Mouse (Mus musculus): Measurements from ENCODE around the gene Prrt1. TPM values are rescaled to one million over a fixed set of nuclear protein-coding genes. Genes with fewer than 3 reads are reported as not detected.

Prrt1 gene
- polyA plus RNA-seq, 1 experiment from 2014 or later = 0.05 TPM

DNA sequence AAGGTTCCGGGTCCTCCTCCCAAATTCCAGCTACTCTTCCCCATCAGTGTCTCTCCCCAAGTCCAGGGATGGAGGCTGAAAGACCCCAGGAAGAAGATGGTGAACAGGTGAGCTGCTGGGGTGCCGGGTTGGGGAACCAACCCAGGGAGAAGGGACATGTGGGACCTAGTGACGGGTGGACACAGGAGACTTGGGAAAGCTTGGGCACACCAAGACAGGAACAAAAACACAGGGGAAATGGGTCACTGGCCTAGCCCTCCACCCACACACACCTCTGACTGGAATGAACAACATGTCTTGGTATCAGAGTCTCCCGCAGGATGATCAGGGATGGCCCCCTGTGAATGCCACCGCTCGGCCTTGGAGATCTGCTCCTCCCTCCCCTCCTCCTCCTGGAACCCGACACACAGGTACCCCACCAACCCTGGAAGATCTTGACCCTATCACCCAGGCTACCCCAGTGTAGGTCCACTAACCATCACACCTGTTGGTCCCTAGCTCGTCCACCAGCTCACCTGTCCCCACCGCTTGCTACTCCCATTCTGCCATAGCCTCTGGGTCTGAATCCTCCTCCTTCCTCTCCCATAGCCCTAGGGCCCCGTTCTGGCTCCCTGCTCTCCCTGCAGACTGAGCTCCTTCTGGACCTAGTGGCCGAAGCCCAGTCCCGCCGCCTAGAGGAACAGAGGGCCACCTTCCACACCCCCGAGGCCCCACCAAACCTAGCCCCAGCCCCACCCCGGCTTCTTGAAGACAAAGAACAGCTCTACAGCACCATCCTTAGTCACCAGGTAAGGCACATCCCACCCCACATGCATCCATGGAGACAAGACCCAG is 39.0 kb upstream of the Prrt1 start:
- DNase-seq = no peak
- Histone ChIP-seq H3K4me1 (ENCODE audit: insufficient read depth) (peaks cover 68% of the 10 kb centered on the region), H3K9ac (replicated peaks) (peak overlapping the region; percentile 88), H3K27me3 (ENCODE audit: insufficient read depth, low read length) (no peaks in the 10 kb centered on the region), H3K4me2 (ENCODE audit: low read depth, low read length) (peak overlapping the region; percentile 99), H3K27ac (ENCODE audit: low read depth) (peak overlapping the region; percentile 84), H3K4me3 (ENCODE audit: low read depth, low read length) (peak overlapping the region; percentile 69), H3K9me3 (ENCODE audit: low read length) (no peaks in the 10 kb centered on the region), H3K36me3 (replicated peaks; ENCODE audit: insufficient read depth, low read length) (peaks cover 14% of the 10 kb centered on the region)
- 39% methylated on average over 12 of the region's 15 CpGs for WGBS (ENCODE audit: insufficient replicate concordance)
- TF ChIP-seq EP300 (IDR thresholded peaks at IDR 0.05; ENCODE audit: low read depth) (no peak), CTCF (IDR thresholded peaks at IDR 0.05; ENCODE audit: low read depth) (no peak)
- ATAC-seq = no peak

DNA sequence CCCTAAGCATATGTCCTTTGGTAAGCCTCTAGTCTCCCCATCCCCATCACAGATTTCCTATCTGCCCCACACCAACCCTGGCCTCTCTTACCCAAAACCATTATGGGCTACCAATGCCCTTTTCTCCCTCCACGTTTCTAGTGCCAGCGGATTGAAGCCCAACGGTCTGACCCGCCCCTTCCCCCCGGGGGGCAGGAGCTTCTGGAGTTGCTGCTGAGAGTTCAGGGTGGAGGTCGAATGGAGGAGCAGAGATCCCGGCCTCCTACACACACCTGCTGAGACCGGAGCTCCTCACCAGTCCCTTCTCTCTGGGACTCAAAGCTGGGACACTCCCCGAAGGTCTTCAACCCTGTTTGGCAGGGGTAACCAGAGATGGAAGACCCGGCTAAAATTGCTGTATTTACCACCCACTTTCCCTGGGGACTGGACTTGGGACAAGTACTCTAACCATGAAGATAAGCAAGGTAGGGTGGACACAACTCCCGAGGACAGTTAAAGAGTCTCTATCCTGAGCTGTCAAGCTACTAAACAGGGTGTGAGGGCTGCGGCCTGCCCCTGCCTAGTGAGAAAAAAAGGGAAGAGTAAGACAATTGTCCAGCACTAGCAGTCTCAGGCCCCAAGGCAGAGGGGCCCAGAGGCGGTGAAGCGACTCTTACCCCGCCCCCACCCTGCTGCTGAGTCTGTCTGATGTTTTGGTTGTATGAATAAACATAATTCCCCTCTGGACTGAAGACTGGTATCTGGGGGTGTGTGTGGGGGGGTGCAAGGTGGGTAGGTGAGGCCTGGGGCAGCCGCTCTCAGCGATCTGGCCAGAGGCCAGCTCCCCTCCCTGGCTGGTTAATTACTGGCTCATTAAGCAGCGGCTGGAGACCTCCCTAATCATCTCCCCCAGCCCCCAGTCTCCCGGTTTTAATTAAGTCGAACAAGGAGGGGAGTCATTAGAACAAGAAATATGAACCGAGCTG is 38.0 kb upstream of the Prrt1 start, which contains the start of gene Pbx2:
Gene Pbx2, plus strand, starts transcription at position 238 of the 965 bp plus-strand sequence.
- no peaks in the 10 kb centered on the region for H3K9me3 ChIP-seq (ENCODE audit: low read length)
- peak; percentile 64 for DNase-seq
- H3K36me3 ChIP-seq (replicated peaks; ENCODE audit: insufficient read depth, low read length) = peaks cover 22% of the 10 kb centered on the region
- peak within 1 kb of the TSS; percentile 99 for H3K4me2 ChIP-seq (ENCODE audit: low read depth, low read length)
- H3K27me3 ChIP-seq (ENCODE audit: insufficient read depth, low read length) = no peaks in the 10 kb centered on the region
- 5% methylated on average over 21 of the region's 21 CpGs for WGBS (ENCODE audit: insufficient replicate concordance)
- peak within 1 kb of the TSS; percentile 69 for H3K4me3 ChIP-seq (ENCODE audit: low read depth, low read length)
- ATAC-seq = 0 out of 2 replicates have a peak, but pooled peaks have one; percentile 3
- TF ChIP-seq EP300 (IDR thresholded peaks at IDR 0.05; ENCODE audit: low read depth) (no peak), CTCF (IDR thresholded peaks at IDR 0.05; ENCODE audit: low read depth) (no peak)
- H3K27ac ChIP-seq (ENCODE audit: low read depth) = peak within 1 kb of the TSS; percentile 84
- peak within 1 kb of the TSS; percentile 88 for H3K9ac ChIP-seq (replicated peaks)
- peaks cover 68% of the 10 kb centered on the region for H3K4me1 ChIP-seq (ENCODE audit: insufficient read depth)

DNA sequence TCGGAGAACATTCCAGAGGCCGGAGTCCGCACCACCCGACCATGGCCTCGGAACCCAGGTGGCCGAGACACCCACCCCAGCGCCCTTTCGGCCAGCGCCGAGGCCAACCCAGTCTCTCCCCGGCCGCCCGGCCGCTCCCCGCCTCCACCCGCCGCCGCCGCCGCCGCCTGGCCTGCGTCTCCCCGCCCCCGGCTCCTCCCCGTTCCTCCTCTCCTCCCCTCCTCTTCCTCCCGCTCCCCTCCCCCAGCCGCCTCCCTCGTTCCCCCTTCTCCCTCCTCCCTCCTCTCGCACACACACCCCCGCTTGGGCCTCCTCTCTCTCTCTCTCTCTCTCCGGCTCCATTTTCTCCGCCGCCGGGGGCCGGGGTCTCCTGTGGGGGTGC is 37.3 kb upstream of the Prrt1 start:
- Histone ChIP-seq H3K4me1 (ENCODE audit: insufficient read depth) (peaks cover 62% of the 10 kb centered on the region), H3K36me3 (replicated peaks; ENCODE audit: insufficient read depth, low read length) (peaks cover 22% of the 10 kb centered on the region), H3K4me2 (ENCODE audit: low read depth, low read length) (peak overlapping the region; percentile 99), H3K27me3 (ENCODE audit: insufficient read depth, low read length) (no peaks in the 10 kb centered on the region), H3K27ac (ENCODE audit: low read depth) (peak overlapping the region; percentile 84), H3K9ac (replicated peaks) (peak overlapping the region; percentile 88), H3K4me3 (ENCODE audit: low read depth, low read length) (peak overlapping the region; percentile 69), H3K9me3 (ENCODE audit: low read length) (no peaks in the 10 kb centered on the region)
- ATAC-seq = peak; percentile 59
- 0% methylated on average over 28 of the region's 35 CpGs for WGBS (ENCODE audit: insufficient replicate concordance)
- DNase-seq = peak; percentile 95
- no peak for TF ChIP-seq EP300 (IDR thresholded peaks at IDR 0.05; ENCODE audit: low read depth)
- TF ChIP-seq CTCF (IDR thresholded peaks at IDR 0.05; ENCODE audit: low read depth) = no peak

DNA sequence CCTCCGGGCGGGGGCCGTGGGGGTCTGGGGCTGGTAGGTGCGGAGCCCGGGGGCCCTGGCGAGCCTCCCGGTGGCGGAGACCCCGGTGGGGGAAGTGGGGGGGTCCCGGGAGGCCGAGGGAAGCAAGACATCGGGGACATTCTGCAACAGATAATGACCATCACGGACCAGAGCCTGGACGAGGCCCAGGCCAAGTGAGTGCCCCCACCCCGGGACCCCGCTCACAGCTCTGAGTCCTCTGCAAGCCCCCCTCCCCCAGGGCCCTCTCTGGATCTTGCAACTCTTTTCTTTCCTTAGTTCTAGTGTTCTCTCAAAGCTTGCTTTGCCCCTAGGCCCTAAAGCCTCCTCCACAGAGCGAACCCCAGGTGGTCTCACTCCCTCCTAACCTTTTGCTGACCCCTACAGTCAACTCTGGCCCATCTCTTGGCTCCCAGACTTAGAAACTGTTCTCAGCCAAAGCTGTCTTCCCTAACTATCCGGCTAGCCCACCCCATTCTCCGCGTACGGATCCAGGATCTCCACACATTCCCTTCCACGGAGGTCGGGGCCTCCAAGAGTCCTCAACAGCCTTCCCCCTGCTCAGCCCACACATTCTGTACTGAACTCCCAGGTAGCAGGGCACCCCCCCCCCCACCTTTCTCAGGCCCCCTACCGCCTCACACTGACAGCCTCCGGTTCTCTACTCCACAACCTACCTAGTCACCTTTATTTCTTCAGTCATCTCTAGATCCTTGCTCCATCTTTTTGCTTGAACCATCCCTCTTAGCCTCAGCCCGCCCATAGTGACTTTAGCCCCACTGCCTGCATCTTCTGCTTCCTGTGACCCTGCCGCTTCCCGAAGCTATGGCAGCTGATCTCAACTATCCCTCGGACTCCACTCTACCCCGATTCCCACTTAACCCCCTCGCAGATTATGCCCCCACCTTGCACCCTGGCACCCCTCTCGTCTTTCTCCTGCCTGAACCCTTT is 36.5 kb upstream of the Prrt1 start:
- ATAC-seq = no peak

DNA sequence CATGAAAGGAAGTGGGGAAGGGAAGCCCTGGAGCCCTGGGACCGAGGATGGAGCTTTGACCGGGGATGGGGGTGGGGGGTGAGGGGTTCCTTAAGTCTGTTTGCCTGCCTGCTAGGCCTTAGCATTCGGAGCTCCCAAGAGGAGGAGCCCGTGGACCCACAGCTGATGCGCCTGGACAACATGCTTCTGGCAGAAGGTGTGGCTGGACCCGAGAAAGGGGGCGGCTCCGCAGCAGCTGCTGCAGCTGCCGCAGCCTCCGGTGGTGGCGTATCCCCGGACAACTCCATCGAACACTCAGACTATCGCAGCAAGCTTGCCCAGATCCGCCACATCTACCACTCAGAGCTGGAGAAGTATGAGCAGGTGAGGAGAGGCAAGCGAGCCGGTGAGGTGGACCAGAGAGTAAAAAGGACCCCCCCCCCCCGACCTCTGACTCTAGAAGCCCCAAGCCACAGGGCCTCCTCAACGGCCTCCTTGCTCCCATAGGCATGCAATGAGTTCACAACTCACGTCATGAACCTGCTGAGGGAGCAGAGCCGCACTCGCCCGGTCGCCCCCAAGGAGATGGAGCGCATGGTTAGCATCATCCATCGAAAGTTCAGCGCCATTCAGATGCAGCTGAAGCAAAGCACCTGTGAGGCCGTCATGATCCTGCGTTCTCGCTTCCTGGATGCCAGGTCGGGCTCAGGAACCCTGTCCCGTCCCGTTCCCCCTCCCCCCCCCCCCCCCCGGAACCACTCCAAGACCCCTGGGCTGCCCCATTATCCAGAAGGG is 35.4 kb upstream of the Prrt1 start:
- H3K27me3 ChIP-seq (ENCODE audit: insufficient read depth, low read length) = no peaks in the 10 kb centered on the region
- H3K27ac ChIP-seq (ENCODE audit: low read depth) = peak overlapping the region; percentile 84; the same call in 1 of the 2 replicates
- H3K9ac ChIP-seq (replicated peaks) = peak overlapping the region; percentile 88
- 71% methylated on average over 31 of the region's 34 CpGs for WGBS (ENCODE audit: insufficient replicate concordance)
- no peak for TF ChIP-seq CTCF (IDR thresholded peaks at IDR 0.05; ENCODE audit: low read depth)
- no peak for TF ChIP-seq EP300 (IDR thresholded peaks at IDR 0.05; ENCODE audit: low read depth)
- DNase-seq = no peak
- no peaks in the 10 kb centered on the region for H3K9me3 ChIP-seq (ENCODE audit: low read length)
- H3K36me3 ChIP-seq (replicated peaks; ENCODE audit: insufficient read depth, low read length) = peaks cover 22% of the 10 kb centered on the region
- peak overlapping the region; percentile 99 for H3K4me2 ChIP-seq (ENCODE audit: low read depth, low read length)
- peaks cover 55% of the 10 kb centered on the region for H3K4me1 ChIP-seq (ENCODE audit: insufficient read depth)
- ATAC-seq = no peak
- H3K4me3 ChIP-seq (ENCODE audit: low read depth, low read length) = peak overlapping the region; percentile 69

More for the DNA sequence above, 36.5 kb upstream of the Prrt1 start:
- Histone ChIP-seq H3K4me2 (ENCODE audit: low read depth, low read length) (peak overlapping the region; percentile 99), H3K27ac (ENCODE audit: low read depth) (peak overlapping the region; percentile 84), H3K4me3 (ENCODE audit: low read depth, low read length) (peak overlapping the region; percentile 69), H3K4me1 (ENCODE audit: insufficient read depth) (peaks cover 63% of the 10 kb centered on the region), H3K9ac (replicated peaks) (peak overlapping the region; percentile 88), H3K27me3 (ENCODE audit: insufficient read depth, low read length) (no peaks in the 10 kb centered on the region), H3K36me3 (replicated peaks; ENCODE audit: insufficient read depth, low read length) (peaks cover 22% of the 10 kb centered on the region), H3K9me3 (ENCODE audit: low read length) (no peaks in the 10 kb centered on the region)
- no peak for DNase-seq
- TF ChIP-seq EP300 (IDR thresholded peaks at IDR 0.05; ENCODE audit: low read depth) (no peak), CTCF (IDR thresholded peaks at IDR 0.05; ENCODE audit: low read depth) (no peak)
- WGBS (ENCODE audit: insufficient replicate concordance) = 3% methylated on average over 28 of the region's 32 CpGs
